Mouse (Mus musculus): ENCODE measurements around the gene Slc22a20.

Slc22a20 gene

DNA sequence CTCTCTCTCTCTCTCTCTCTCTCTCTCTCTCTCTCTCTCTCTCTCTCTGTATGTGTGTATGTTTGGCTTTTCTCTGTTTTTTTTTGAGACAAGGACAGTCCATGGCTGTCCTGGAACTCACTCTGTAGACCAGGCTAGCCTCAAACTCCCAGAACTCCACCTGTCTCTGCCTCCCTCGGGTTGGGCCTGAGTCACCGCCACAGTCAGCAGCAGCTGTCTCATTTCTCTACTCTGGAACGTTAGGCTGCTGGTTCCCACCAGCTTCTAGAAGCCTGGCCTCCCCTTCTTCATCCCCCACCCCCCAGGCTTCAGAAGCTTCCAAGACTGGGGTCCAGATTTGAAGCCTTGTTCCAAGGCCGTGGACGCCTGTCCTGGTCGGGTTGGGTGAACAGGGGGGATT is 3.6 kb upstream of the Slc22a20 start:
- DNase-seq: peak in 1 of 2 experiments; percentile 14

DNA sequence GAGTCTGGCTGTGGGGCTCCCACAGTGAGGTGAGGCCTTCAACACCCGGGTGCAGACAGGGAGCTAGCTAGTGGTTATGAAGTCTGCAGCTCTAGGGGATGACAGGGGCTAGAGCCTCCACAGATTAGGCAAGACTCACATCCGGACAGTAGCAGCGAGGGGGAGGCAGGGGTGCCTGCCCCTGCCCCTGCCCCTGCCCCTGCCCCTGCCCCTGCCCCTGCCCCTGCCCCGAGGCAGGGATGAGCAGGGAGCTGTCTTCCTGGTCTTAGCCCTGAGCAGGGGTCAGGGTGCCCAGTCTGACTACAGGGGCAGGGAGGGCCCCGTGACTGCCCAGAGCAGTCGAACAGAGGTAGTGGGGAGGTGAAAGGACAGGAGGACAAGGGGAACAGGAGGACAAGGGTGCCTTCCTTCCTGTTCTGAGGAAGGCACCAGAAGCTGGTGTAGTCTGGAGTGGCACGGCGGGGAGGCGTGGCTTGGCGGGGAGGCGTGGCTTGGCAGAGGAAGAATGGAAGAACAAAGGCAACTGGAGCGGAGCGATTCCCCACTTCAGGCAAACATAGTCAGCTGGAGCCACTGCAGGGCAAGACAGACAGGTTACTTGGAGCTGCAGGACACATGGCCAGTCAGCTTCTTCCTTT is 3.0 kb upstream of the Slc22a20 start:
- DNase-seq: peak; percentile 88 to 92

DNA sequence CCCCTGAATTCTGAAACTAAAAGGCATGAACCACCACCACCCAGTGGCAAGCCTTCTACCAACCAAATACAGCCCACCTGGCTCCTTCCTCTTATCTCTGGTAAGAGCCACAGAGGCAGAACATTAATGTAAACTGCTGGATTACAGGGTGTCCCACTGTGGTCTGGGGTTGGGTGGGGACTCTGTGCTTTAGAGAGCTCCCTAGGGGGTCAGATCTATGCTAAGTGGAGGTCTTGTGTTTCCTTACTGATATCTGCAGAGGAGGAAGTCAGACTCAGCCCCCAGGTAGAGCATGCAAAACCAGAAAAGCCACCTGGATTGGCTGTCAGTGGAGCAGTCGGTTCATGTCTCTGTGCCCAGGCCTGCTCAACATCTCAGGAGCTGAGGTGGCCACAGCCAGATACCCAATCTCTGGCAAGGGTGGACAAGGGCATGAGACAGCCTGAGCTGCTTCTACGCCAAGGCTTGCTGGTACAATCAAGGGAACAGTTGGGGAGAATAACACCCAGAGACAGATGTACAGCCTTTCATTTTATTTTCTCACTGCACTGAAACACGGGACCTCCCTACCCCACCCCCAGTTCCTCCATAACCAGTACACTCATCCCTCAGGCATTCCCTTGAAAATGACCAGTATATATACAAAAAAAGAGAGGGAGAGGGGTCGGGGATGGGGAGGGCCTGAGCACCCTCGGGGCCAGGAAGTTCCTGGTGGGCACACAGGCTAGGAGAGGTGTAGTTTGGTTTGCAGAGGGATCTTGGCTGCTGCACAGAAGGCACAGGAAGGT is 2.3 kb upstream of the Slc22a20 start:
- no peak for DNase-seq

DNA sequence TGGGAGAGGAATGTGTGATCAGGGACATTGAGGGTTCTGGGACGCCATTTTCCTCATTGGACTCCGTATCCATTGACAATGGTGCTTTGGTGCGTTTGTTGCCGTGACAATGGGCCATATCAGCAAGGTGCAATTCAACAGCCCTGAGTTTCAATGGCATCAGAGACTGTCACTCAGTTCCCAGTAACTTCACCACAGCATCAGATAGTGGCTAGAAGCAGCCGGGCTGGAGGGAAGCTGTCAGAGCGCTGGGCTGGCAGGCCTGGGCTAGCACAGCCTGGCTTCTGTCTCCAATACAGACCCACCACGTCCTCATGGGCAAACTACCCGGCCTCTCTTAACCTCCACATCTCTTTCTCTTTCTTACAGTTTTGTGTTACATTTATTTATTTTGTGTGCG is 5.5 kb downstream of the Slc22a20 start:
- DNase-seq: no peak

DNA sequence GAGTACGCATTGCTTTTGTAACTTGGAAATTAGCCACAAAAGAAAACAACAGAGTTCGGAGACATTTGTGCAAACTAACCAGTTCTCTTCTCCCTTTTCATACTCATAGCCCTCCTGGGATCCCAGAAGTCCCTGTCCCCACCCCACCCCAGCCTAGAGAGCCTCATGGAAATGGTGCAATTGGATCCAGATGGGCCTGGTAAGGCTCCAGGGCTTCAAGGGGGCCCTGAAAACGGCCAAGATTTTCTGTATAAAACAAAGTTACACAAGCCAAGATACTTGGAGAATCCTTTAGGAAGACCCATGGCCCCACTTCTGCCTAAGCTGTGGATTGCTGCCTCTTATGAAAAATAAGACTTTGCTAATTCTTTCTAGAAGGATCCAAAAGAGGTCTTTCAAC is 8.2 kb downstream of the Slc22a20 start:
- DNase-seq: no peak

DNA sequence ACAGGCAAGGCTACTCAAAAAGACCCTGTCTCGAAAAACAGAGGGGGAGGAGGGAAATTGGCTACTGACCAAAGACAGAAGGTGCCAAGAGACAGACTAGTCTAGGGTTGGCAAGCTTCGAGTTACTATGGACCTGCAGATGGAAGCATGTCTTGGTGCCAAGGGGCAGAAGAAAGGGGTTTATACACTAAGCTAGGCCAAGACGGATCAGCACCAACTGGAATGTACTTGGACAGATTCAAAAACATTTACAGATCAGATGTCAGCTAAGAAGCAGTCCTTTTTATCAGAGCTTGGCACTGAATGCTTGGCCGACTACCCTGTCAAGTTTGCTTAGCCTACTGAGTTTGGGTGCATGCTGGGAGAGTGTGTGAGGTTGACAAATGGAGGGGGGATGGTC is 10.3 kb downstream of the Slc22a20 start:
- DNase-seq: no peak

DNA sequence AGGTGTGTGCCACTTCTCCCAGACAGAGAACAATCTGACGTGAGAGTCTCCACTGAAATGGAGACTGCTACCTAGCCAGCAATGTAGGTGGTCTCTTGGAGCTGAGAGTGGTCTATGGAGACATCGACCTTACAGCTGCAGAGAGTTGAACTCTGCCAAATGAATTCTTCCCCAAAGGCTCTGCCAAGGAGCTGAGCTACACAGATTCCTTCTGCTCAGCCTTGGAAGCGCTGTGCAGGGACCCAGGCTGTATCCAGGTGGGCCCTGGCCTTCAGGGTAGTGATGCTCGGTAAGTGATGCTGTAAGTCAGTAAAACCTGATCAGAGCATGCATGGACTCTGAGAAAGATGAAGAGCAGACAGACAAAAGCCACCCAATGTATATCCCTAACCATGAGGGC is 10.8 kb downstream of the Slc22a20 start:
- no peak for DNase-seq

DNA sequence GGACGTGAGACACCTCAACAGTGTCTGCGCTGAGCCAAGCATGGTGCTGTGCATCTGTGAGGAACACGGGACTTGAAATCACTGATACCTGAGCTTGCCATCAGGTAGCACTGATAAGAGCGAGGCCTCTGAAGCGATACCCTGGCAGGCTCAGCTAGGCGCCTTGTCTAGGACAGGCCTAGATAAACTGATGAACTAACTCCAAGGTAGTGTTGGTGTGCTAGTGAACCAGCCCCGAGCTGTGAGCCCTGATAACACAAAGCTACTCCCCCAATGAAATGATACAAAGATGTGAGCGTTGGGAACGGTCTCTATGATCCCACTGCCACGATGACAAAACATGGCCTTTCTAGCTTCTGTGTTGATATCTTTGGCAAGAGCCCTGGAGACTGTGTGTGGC is 18.3 kb downstream of the Slc22a20 start:
- no peak for DNase-seq

DNA sequence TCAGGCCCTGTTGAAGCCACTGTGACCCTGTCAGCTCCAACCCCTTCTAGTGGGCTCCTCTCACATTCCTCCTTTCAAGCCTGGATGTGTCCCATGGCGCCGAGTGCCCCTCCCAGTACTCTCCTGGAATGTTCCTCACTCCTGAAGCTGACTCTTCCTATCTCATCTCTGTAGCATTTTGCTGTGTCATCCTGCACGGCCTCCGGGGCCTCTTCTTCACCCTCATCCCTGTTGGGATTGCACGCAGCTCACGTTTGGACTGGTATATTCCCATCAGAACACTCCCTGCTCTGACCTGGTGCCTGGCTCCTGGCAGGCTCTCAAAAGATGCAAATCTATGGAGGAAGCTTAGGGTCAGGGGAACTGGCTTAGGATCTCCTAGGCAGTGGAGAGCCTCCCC is 19.2 kb downstream of the Slc22a20 start:
- DNase-seq: no peak

DNA sequence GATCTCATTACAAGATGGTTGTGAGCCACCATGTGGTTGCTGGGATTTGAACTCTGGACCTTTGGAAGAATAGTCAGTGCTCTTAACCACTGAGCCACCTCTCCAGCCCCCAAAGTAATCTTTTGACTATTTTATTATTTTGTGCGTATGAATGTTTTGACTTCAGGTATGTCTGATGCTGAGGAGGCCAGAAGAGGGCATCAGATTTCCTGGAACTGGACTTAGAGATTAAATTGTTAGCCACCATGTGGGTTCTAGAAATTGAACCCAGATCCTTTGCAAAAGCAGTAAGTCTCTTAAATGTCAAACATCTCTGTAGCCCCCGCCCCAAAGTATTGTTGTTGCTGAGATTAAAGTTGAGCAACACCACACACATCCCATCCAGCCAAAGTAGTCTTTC is 20.0 kb downstream of the Slc22a20 start:
- no peak for DNase-seq

DNA sequence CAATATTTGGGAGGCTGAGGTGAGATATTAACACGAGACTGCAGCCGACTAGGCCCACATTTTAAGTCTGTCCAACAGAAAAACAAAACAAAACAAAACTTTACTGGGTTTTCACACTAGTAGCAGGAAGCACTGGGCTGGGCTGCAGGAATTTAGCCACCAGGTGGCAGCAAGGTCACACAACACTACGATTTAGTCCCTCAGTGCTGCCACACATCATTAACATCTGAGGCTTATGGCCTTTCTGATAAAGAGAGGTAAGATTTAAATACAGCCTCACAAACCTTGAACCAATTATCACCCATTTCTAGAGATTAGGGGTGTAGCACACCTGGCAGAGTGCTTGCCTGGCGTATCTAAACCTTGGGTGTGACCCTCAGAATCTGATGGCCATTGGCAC is 20.7 kb downstream of the Slc22a20 start:
- DNase-seq: peak; percentile 88 to 90

DNA sequence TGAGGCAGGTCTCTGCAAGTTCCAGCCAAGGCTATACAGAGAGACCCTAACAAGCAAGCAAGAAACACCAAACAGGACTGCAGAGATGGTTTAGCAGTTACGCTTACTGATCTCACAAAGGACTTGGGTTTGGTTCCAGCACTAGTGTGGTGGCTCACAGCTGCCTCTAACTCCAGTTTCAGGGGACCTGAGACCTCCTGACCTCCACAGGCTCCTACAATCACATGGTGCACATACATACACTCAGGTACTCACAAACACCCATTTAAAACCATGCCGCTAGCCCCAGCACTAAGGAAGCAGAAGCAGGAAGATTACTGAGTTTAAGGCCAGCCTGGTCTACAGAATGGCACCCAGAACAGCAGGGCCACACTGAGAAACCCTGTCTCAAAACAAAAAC is 21.1 kb downstream of the Slc22a20 start:
- DNase-seq: no peak

DNA sequence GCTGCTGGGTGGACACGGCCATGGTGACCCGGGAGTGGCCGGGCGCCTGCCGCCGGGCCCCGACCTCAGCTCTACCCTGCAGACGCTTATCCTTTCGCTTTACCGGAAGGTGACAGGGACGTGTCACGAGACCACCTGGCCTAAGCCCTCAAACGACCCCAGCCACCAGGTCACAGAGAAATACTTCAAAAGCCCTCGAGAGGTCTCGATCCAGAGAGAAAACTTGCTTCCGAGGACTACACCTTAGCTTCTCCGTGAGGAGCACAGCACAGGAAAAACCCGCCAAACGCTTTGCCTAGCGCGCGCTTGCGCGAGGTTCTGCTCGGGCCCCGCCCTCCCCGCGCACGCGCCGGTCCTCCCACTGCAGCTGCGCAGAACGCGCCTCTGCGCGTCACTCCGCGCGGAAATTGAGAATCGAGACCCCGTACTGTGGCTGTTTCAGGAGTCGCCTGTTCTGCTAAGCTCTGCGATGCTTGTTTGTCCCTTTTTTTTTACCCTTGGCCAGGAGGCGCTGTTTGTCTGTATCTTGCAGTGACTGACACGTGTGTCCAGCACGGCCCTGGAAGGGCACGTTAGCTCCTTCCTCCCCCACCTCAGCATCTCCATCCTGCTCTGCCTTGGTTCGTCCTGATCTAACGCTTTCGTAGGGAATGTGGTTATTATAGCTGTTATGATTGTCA is 21.9 kb downstream of the Slc22a20 start, which contains the start of gene Pola2:
TSS of gene Pola2 (minus strand) at position 320 of the 680 bp plus-strand sequence.
- peak; percentile 92 to 95 for DNase-seq

DNA sequence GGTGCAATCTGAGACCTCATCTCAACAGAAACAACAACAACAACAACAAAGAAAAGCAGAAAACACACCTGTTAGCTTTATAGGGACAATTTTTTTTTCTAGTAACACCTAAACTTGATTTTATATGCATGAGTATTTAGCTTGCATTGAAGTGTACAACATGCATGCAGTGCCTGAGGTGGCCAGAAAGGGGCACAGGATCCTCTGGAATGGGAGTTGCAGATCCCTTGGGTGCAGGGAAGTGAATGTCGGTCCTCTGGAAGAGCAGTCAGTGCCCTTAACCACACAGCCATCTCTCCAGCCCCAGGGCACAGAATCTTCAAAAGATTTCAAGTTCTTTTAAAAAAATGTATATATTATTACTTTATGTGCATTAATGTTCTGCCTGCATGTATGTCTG is 23.3 kb downstream of the Slc22a20 start:
- DNase-seq: peak in 1 of 2 experiments; percentile 25

DNA sequence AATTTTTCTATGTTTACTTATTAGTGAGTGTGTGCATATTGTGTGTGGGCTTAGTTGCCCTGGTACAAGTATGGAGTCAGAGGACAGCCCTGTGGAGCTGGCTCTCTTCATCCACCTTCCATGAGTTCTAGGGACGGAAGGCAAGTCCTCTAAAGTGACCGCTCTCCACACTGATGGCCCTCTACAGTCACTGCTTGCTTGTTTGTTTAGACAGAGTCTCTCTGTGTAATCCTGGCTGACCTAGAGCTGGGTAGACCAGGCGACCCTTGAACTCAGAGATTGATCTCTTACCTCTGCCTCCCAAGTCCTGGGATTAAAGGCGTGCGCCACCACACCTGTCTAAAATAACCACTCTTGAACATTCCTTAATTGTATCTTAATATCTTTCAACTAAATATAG is 28.6 kb downstream of the Slc22a20 start:
- no peak for DNase-seq

DNA sequence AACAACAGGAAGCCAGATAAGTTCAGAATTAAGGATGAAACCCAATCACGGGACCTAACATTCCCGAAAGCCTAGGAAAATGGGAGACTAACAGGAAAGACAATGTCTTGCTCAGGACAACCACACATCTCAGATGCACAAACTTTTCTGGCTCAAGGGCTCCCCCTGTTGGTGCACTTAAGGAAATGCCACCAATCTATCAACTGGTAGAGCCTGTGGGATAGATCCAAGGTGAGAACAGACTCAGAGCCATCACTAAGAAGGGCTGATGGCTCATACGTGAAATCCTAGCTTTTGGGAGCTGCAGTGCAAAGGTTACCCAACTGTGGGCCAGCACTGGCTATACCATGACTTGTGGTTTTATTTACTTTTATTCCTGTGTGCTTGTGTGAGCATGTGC is 29.3 kb downstream of the Slc22a20 start:
- DNase-seq: peak; percentile 87 to 90

DNA sequence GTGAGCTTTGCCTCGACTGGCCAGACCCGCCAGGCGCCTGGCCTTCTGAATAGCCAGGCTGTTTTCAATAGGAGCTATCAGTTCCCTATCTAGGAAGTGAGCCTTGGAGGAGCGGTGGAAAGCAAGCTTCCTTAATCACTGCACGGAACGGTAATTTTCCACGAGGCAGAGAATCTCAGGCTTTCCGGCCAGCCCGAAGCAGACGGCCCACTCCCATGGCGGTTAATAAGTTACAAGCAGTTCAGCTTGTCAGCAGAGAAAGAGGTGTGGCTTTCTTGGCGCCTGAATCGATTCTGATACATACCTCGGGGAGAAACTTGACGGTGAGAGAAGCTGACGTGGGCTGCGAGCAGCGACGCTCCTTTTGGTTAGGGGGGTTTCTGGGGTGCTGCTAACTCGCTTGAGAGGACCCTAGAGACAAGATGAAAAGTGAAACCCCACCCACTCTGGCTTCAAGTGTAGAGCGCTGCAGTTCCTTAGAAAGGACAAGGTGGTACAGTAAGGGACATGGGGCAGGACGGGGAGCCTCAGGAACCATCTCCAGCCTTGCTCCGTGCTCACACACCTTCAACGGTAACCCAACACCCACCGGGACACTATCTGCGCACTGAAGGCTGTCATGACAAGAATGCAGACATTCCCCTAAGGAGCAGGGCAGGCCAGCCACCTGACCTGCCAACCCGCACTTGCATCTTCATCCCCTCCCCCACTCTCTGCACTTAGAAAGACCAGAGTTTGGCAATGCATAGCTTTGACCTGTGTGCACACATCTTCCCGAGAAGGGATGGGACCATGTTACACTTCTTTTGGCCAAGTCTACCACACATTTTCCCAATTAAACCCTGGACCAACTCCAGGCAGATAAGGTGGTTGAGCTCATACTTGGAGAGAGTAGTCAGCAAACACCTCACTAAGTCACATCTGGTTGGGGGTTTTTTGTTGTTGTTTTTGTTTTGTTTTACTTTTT is 30.0 kb downstream of the Slc22a20 start:
- peak; percentile 70 to 81 for DNase-seq

DNA sequence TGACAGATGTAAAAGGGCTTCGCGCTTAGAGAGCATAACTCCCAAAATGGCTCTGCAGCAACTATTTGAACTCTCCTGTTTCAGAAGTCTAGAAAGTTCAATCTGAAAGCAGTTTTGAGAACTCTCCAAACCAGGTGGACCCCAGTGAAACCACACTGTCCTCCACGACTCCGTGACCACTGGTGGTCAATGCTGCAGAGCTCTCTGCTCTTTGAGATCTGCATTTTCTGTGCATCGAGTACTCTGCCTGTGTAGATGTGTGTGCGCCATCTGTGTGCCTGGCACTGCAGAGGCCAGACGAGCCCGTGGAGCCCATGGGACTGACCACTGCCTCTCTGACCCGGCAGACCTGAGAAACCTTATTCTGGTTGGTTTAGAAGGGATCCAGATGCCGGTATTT is 31.0 kb downstream of the Slc22a20 start:
- peak in 1 of 2 experiments; percentile 29 for DNase-seq

DNA sequence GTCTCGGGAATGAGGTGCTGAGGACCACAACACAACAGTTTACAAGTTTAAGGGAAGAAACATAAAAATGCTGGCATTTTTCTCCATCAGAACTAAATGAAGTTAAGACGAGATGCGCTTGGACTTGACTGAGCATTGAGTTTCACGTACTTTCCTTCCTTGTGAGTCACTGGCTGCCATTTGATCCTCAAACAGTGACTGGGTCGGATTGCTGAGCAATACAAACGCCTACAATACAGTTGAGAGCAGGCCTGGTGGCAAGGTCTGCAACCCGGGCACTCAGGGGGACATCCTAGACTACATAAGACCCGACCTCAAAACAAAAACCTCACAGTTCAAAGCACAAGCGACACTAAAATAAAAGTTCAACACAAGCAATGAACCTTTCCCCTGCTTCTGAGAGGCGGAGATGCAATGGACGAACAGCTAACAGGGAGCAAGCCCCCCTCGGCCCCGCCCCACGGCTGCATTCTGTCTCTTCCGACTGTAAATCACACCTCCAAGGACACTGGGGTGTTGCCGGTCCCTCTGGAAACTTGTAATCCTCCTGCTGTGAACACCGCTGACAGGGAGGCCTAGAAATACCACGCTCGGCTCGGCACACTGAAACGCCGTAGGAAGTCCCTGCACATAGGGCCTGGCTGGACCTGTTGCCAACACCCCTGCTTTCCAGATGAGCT is 31.8 kb downstream of the Slc22a20 start:
- peak; percentile 55 to 62 for DNase-seq

DNA sequence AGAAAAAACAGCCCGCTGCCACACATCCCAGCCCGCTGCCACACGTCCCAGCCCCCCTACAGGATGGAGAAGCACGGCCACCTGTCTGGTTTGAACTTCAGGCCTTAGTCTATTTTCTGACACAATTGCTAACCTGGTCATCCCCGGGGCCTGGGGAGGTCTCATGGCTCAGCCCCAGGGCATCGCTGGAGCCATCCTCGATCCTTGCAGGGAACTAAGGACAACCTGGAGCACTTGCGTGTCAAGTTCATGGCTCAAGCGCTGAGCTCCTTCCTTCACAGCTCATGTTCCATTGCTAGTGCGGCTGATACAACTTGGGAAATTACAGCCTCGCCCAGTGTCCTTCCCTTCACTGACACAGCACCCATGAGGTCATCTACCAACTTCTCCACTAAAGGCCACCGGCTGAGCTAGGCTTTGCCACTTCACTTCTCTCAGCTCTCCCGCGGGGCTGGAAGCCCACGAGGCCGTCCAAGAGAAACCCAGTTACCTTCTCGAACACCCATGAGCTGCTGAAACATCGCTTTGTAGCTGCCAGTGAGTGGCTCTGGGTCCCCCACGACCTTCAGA is 32.7 kb downstream of the Slc22a20 start:
- DNase-seq: peak in 1 of 2 experiments; percentile 13

DNA sequence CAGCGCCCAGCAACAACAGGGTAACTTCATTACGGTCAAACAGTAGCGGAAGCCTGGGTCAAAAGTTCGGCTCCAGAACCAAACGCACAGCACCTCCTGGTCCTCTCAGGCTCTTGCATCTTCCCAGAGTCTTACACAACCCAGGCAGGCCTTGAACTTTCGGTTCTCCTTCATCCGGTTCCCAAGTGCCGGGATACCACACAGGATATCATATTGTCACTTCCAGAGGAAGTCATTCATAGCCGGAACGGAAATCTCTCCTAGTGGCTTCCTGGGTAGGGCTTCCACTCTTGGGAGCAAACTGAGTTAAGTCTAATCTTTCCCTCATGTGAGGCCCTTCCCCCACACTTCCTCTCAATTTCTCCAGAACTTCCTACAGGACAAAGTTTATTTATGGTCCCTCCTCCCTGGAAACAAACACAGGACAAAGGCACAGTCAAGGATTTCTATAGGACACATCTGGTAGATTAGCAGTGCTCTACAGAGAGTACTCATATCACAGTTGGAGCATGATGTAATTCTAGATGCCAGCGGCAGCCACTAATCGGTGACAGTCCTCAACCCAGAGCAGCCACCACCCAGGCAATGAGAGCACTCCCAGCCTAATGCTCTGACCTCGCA is 33.8 kb downstream of the Slc22a20 start:
- DNase-seq: peak; percentile 47 to 66
